Mouse (Mus musculus): ENCODE measurements at regions not wholly inside any gene's neighbourhood (a gene's known extent, or its start where the extent isn't known, plus 50 kb on each side); places are given as distances from the start of the nearest gene placed in this dataset.

DNA sequence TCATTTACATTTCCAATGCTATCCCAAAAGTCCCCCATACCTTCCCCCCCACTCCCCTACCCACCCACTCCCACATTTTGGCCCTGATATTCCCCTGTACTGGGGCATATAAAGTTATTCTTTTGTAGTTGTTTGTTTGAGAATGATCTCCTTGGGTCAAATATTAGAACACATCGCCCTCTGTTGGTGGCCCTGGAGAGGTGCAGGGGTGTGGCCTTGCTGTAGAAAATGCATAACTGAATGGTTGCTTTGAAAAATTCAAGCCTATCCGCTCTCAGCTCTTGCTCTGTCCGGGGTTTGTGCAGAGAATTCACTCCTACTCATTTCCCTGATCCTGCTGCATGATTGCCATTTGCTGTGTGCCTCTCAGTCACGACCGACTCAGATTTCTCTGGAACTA, 336.4 kb upstream of the Epha6 start:
- peak; percentile 0 for DNase-seq (ENCODE audit: low spot score)
